Mouse (Mus musculus): ENCODE data around the gene Etl4.
"Not testable (repeated sequence)": the region's sequence is repeated elsewhere in the genome, so short reads cannot be mapped to it uniquely, and the experiment has no call there.

Gene Etl4

DNA sequence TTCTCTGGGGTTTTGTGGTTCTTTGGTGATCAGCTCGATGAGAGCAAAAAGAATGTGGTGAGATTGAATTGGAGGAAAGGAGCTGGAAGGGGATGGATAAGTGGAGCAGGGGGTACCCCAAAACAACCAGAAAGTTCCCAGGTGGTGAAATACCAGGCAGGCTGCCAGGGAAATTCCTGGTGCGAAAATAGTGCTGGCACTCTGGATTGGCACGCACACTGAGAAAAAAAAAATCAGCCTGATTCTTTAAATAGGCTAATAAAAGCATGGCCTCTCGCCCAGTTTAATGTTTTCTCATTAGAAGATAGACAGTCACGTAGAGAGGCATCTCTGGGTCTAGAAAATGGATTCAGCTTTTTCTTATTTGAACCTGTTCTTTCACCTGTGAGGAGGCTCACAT lies 258.0 kb downstream of the Etl4 start:
- DNase-seq (ENCODE audit: low spot score in 2 of 2) = no peak

DNA sequence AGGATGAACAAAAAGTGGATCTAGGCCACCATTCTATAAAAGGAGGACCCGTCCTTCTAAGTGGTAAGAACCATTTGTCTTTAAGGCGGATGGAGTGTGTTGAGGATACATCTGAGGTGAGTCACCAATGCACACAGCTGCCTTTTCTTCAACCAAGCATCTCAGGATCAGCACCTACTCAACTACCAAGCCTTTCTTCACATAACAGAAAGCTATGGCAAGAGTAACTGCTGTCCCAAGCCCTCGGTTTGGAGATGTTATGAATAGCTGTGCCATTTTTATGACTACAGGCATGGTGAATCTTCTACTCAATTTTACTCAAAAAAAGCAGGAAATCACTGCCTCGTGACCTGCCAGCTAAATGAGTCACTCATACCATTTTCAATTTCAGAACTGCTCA lies 258.6 kb downstream of the Etl4 start:
- no peak for DNase-seq (ENCODE audit: low spot score in 2 of 2)

DNA sequence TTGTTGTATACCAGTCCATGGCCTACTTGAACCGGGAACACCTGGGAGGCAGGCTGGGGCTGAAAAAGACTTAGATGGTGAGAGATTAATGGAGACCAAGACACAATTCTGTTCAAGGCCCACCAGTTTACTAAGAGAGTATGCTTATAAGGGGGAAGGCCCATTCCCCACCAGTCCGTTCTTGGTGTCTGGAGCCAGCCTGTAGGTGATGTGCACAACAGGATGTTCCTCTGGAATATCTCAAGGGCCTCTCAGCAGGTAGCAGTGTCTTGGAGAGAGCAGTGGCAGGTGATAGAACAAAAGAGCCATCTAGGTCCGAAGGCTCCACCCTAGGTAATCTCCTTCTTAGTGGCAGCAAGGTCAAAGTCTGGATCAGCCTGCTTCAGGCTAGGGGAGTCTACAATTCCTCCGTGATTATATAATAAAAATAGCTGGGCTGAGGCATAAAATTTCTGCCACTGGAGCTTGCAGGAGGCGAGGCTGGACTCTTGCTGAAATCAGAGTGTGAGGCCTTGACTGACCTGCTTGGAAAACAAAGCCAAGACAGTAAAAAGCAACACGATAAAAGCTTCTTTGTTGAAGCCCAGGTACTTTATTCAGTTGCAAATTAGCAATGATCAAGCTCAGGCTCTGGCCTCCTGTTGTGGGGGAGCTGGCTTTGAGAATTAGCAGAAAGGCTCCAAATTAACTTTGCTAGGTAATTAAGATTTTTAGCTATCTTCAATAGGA lies 267.0 kb downstream of the Etl4 start:
- not testable (repeated sequence) for DNase-seq (ENCODE audit: low spot score in 2 of 2)

DNA sequence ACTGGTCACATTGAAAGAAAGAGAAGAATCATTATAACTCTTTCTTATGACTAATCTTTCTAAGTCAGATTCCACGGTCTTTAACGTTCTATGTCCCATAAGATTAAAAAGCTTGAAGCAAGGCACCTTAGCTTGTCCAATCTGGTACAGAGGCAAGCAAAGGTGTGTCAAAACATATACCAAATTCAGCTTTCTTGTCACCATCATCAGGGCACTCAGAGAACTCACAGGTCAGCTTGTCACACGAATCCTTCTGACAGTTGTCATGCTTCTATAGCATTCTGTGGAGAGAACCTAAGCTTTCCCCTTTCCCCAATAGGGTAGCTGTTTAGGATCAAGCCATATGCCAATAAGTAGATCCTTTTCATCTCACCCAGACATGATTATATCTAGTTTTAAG lies 267.7 kb downstream of the Etl4 start:
- DNase-seq (ENCODE audit: low spot score in 2 of 2) = not testable (repeated sequence)

DNA sequence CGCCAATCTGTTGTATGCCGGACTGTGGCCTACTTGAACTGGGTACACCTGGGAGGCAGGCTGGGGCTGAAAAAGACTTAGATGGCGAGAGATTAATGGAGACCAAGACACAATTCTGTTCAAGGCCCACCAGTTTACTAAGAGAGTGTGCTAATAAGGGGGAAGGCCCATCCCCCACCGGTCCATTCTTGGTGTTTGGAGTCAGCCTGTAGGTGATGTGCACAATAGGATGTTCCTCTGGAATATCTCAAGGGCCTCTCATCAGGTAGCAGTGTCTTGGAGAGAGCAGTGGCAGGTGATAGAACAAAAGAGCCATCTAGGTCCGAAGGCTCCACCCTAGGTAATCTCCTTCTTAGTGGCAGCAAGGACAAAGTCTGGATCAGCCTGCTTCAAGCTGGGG lies 271.0 kb downstream of the Etl4 start:
- not testable (repeated sequence) for DNase-seq (ENCODE audit: low spot score in 2 of 2)

DNA sequence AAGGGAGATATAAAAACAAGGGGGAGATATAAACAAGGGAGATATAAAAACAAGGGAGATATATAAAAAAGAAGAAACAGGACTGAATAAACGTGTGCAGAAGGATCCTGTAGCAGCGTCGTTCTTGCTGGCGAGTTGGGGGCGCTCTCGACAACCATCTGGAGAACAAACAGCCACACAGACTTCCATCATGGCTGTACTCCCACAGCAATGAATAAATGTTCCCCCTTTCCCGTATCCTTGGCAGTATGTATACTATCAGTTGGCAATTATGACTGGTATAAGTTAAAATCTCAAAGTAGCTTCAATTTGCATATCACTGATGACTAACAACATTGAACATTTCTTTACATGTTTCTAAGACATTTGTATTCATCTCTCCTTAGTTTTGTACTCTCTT lies 277.6 kb downstream of the Etl4 start:
- not testable (repeated sequence) for DNase-seq (ENCODE audit: low spot score in 2 of 2)

DNA sequence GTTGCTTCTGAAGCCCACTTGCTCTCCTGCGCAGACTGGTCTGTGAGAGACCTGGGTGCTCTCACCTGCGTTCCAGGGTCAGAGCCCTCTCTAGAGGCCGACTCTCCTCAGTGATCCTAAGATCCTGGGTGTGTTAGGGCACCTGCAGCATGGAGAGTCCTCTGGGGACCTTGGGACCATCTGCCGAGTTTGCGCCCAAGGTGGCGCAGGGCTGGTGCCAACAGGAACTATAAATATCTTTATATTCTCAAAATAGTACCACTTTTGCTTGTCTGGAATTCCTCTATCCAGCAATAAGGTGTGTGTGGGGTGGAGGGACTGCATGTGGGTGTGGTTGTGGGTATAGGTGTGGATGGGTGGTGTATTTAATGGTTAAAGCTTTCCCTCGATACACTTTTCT lies 293.4 kb downstream of the Etl4 start:
- no peak for DNase-seq (ENCODE audit: low spot score in 2 of 2)

DNA sequence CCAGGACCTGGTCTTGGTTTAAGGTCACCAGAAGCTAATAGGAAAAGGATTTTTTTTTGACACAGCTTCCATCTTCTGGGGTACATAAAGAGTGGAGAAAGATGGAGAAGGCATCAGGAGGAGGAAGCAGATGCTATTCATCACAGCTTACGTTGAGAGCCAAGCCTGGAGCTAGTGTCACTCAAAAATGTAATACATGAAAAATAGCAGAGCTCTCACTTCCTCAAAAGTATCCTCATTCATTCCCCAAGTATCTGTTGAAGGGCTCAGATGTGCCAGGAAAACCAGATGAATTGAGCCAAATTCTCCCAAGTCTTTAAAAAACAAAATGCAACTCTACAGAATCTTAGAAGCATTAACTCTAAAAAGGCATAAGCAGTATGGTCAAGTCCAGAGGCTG lies 297.1 kb downstream of the Etl4 start:
- no peak for DNase-seq (ENCODE audit: low spot score in 2 of 2)

DNA sequence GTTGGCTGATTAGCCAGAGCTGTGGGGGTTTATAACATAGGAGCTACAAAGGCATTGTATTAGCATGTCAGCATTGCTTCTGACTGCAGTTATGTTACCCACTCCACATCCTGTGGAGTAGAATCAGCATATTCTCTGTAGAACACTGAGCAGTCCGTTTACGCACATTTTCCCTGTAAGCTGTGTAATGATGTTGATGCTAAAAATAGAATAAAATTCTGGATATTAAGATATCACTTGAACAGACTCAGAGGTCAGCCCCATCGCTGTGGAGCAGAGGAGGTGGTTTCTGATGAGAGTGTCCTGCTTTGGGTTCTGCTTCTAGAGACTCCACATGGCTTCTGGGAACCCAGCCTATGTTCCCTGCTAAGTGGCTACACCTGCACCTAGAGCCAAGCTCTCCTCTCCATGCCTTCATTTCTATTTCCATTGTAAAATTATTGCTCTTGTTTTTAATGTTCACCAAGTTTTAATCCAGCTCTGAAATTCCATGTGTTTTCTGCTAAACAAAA lies 299.2 kb downstream of the Etl4 start:
- no peak for DNase-seq (ENCODE audit: low spot score in 2 of 2)

DNA sequence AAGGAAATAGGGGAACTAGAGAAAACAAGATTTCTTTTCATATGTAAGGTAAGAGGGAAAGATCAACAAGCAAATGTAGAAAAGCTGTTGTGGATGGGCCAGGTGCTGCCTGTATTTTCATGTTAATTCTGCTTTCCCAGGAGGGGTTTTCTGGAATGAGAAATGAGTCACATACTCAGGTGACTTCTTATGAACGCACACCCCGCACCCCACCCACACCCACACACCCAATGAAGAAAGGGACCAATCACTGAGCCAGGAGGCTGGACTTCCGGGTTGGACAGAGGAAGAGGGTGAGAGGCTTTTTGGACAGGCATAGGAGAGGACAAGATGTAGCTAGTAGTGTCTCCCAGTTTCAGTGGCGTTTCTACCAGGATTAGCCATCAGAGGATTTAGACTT lies 299.8 kb downstream of the Etl4 start:
- no peak for DNase-seq (ENCODE audit: low spot score in 2 of 2)

DNA sequence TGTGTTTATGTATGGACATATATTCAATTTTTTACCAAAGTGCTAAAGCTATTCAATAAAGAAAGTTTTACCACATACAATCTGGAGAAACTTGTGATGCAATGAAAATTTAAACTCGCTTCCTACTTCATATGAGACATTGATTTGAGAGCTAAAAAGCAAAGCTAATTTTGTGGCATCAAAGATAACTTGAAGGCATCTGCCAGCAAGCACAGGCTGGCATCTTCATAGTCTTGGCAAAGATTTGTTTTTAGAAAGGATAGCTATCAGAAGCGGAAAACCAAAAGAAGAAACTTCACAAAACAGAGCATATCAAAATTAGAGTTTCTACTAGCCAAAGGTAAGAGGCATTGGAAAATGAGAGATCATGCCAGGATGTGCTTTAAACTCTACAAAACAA lies 306.7 kb downstream of the Etl4 start:
- no peak for DNase-seq (ENCODE audit: low spot score in 2 of 2)

DNA sequence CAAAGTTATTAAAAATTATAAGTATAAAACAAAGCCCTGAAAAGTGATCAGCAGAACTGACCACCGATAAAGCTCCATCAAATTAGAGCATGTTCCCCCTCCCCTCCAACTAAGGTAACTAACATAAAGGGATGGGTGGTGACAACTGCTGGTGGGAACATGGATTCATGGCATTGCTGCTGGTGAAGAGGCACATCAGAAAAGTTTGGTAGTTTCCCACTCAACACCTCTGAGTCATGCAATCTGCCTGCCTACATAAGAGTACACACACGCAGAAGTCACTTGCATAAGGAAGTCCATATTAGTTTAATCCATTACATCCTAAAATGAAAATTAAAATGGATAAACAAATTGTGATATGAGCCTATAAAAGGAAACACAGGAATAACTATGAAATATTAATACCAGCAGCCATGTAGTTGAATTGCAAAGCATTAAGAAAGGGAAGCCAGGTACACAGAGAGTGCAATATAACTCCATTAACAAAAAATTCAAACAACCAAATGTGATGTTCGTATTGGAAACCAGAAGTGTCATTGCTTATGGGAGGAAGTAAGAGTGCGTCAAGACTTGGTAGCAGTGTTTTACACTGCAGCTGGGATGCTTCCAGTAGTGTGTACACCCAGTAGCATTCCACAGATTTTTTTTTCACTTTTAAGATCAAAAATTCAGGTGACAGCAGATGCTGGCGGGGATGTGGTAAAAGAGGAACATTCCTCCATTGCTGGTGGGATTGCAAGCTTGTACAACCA lies 307.3 kb downstream of the Etl4 start:
- no peak for DNase-seq (ENCODE audit: low spot score in 2 of 2)

DNA sequence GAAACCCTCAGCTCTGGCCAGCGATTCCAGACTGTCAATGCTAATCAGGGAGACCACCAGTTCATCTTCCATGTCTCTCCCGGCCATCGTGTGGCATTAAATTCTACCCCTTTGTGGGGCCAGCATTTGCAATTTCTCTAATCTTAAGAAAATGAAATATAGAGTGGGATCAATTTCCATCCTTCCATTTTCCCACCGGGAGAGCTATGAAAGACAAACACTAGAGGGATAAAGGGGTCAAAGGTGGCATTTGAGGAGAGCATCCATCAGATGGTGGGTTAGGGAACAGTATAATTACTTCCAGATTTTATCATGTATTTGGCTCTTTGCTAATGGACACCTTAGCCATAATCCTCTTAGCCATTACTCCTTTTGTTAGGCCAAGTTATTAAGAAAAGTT lies 321.8 kb downstream of the Etl4 start:
- DNase-seq (ENCODE audit: low spot score in 2 of 2) = no peak

DNA sequence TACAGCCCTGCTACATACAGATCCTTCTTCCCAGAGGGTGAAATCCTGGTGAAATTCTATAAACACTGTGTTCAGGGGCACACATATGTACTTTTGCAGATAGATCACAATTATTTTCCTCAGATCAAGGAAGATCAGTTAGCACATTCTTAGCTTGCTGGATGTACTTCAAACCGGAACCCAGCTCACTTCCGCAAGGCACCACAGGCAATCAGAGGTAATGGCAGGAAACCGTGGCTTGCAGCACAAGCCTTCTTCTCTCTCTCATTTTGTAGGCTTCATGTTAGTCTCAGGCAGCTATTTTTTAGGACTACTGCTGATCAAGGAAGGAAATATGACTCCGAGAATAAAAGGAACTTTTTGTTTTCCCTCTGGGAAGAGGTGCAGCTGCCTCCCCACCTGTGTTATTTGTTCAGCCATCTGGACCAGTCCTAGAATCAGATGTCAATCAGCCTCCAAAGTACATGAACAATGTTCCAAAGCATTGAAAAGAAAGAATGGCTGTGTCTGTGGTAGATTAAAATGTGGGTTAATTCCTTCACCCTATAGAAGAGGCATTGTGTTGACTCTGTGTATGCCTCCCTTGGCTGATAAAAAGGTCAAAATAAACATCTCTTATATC lies 338.6 kb downstream of the Etl4 start:
- no peak for DNase-seq (ENCODE audit: low spot score in 2 of 2)

DNA sequence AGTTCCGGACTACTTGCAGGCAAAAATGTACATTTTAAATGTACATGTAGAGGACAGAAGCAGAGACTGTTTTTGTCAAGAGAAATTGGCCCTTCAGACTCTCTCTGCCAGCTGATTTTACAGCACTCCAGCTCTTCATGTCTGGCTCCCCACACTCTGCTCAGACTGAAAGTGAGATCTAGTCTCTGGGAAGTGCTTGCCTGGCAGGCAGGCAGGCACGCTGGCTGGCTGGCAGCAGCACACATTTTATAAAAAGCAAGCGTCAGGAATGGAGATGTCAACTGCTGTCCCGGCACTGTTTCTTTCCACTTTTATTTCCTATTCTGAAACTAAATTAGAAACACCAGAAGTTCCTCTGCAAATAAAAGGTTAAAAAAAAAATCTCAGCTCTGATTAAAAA lies 339.8 kb downstream of the Etl4 start:
- DNase-seq (ENCODE audit: low spot score in 2 of 2) = no peak

DNA sequence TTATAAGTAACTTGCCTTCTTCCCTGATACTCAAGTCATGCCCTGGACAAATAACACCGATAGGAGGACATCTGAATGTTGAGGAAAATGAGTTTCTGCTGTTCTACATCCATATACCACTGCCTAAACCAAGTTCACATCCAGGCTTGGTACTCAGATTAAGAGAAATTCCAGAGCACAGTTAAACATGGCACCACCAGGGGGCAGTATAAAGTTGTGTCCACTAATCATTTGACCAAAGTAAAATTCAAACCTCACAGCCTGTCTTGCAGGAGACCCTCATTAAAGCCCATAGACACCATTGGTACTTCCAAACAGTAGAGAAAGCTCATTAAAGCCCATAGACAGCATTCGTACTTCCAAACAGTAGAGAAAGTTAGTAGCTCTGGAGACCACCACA lies 366.5 kb downstream of the Etl4 start:
- no peak for DNase-seq (ENCODE audit: low spot score in 2 of 2)

DNA sequence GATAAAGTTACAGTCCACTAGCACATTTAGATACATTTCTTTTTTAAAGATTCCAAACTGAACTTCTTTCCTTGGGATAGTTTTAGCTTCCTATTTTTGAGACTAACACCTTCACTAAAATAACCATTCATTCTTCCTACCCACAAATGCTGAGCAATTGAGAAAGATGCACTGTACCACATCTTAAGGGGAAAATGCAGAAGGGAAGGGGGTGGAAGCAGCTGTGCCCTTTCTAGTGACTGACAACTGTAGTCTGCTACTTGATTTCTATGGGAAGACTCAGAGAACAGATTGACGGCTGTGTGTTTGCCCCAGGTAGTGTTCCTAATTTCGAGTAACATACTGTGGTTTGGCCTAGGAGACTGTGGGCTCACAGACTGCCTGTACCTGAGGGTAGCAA lies 372.3 kb downstream of the Etl4 start:
- DNase-seq (ENCODE audit: low spot score in 2 of 2) = no peak

DNA sequence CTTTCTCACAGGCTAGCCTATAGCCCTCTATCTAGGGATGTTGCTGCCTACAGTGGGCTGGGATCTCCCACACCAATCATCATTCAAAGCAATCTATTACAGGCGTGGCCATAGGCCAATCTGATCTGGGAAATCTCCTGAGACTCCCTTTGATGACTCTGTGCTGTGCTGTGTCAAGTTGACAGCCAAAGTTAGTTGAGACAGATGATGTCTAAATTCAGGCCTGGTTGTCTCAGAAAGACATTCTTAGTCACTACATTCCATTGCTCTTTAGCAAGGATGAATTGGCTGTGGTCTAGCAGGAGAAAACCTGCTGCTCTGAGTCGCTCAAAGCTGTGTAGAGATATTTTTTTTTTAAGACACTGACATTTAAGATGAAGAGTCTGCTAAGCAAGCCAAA lies 374.8 kb downstream of the Etl4 start:
- DNase-seq (ENCODE audit: low spot score in 2 of 2) = no peak

DNA sequence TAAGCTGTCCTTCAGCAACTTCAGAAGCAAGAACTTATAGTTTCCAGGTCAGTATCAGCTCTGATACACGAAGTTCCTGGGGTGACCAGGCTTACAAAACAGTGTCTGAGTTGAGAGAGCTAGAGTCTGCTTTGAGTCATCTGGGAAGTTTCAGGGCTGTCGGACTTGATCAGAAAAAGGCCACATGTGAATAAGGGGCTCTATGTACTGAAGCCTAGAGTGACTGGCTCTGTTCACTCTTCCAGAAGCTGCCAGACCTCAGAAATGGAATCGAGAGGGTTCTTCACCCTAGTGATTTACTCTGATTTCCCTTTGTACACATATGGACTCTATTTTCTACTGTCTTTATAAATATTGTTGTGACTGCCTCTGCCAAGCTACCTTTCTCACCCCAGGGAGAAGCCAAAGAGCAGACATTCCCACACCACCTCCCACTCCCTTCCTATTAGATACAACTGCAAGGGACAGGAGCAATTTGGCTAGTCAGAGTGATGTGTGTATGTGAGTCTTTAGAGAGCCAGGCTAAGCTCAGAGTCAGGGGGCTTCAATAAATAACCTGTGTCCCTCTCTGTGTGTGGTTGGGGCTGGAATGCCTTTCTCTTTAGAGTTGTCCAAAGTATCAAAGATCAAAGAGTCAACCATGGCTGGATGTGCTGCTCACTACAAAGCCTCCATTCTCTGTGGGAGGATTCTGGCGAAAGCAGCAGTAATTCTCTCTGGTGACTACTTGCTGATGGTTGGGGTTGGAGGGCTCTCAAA lies 381.6 kb downstream of the Etl4 start:
- no peak for DNase-seq (ENCODE audit: low spot score in 2 of 2)

DNA sequence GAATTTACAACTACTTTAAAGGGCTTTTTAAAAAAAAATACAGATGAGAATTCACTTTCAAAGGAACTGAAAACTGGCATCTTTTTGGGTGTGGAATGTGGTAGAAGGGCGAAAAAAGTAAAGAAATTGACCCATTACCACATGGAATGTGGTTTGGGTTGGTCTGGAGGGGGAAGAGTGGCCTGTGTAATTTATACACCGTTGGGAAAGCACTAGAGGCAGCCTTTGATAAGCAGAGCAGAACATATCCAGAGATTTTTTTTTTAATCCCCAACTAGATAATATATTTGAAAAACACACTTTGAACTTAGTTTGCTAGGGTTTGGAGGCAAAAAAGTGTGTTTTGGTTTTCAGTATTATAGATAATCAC lies 382.1 kb downstream of the Etl4 start:
- no peak for DNase-seq (ENCODE audit: low spot score in 2 of 2)

DNA sequence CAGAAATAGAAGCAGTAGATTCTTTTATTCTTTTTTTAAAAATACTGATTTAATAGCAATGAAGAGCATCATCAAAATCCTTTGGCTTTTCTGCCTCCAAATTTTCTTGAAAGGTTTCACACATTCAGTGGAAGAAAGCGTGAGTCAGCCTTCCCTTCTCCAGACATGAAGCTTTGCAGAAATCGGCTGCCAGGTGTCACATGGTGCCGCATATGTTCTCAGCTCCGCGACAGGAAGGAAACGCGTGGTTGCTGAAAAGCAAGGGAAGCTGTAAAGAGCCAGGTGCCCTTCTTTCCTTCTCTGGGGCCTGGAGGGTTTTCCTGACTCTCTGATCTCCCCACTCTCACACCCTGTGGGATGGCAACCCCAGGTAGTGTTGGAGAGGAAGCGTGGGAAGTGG lies 383.8 kb downstream of the Etl4 start:
- no peak for DNase-seq (ENCODE audit: low spot score in 2 of 2)

DNA sequence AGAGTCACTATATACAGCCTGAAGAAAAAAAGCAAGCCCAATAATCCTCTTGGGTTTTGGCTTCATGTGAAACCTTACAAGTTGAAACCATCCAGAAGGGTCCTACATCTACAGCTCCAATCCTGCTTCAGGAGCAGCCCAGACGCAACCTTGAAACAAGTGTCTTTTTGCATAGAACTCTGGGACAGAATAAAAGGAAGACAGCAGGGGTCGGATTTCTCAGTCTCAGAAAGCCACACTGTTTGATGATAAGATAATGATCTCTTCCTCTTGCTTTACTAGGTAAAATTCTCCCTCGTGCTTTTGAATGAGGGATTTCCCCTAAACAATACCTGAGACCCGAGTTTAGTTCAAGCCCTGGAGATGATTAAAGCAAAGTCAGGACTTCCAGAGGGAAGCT lies 385.0 kb downstream of the Etl4 start:
- DNase-seq (ENCODE audit: low spot score in 2 of 2) = no peak

Data from spleen, postnatal 36 days (tissue).